Mouse (Mus musculus): ENCODE data around the gene Fam172a.
"Not testable (repeated sequence)": the region's sequence is repeated elsewhere in the genome, so short reads cannot be mapped to it uniquely, and the experiment has no call there.

Gene Fam172a

GRCm38 (mm10) chr13:77701733-77702132, at the start of gene Fam172a:
Gene Fam172a, plus strand, starts transcription at chr13:77702033.
- DNase-seq (ENCODE audit: low spot score), result not testable (repeated sequence)

- no peak for DNase-seq (ENCODE audit: low spot score)
Observed at GRCm38 (mm10) chr13:77688651-77689050, 13.2 kb upstream of the Fam172a start.

- DNase-seq (ENCODE audit: low spot score), result peak; percentile 82
Observed at GRCm38 (mm10) chr13:77708514-77709013, 6.7 kb downstream of the Fam172a start.

GRCm38 (mm10) chr13:77717499-77717898, 15.7 kb downstream of the Fam172a start:
- no peak for DNase-seq (ENCODE audit: low spot score)

- no peak for DNase-seq (ENCODE audit: low spot score)
Observed at GRCm38 (mm10) chr13:77742822-77743221, 41.0 kb downstream of the Fam172a start.

GRCm38 (mm10) chr13:77777606-77778005, 75.8 kb downstream of the Fam172a start:
- DNase-seq (ENCODE audit: low spot score), result no peak

- DNase-seq (ENCODE audit: low spot score), result not testable (repeated sequence)
Observed at GRCm38 (mm10) chr13:77807341-77807740, 105.5 kb downstream of the Fam172a start.

- no peak for DNase-seq (ENCODE audit: low spot score)
Observed at GRCm38 (mm10) chr13:77810449-77810848, 108.6 kb downstream of the Fam172a start.

- DNase-seq (ENCODE audit: low spot score), result no peak
Observed at GRCm38 (mm10) chr13:77826138-77826537, 124.3 kb downstream of the Fam172a start.

- DNase-seq (ENCODE audit: low spot score), result no peak
Observed at GRCm38 (mm10) chr13:77843017-77843654, 141.3 kb downstream of the Fam172a start.

- DNase-seq (ENCODE audit: low spot score), result no peak
Observed at GRCm38 (mm10) chr13:77848868-77849267, 147.0 kb downstream of the Fam172a start.

GRCm38 (mm10) chr13:77864804-77865203, 163.0 kb downstream of the Fam172a start:
- no peak for DNase-seq (ENCODE audit: low spot score)

GRCm38 (mm10) chr13:77868314-77868713, 166.5 kb downstream of the Fam172a start:
- DNase-seq (ENCODE audit: low spot score), result no peak

- no peak for DNase-seq (ENCODE audit: low spot score)
Observed at GRCm38 (mm10) chr13:77878120-77878519, 176.3 kb downstream of the Fam172a start.

GRCm38 (mm10) chr13:77878545-77878944, 176.7 kb downstream of the Fam172a start:
- DNase-seq (ENCODE audit: low spot score), result no peak

- no peak for DNase-seq (ENCODE audit: low spot score)
Observed at GRCm38 (mm10) chr13:77897619-77898018, 195.8 kb downstream of the Fam172a start.

GRCm38 (mm10) chr13:77898066-77898796, 196.4 kb downstream of the Fam172a start:
- DNase-seq (ENCODE audit: low spot score), result no peak

GRCm38 (mm10) chr13:77899725-77900124, 197.9 kb downstream of the Fam172a start:
- DNase-seq (ENCODE audit: low spot score), result no peak

- DNase-seq (ENCODE audit: low spot score), result no peak
Observed at GRCm38 (mm10) chr13:77900843-77901242, 199.0 kb downstream of the Fam172a start.

- no peak for DNase-seq (ENCODE audit: low spot score)
Observed at GRCm38 (mm10) chr13:77909184-77909583, 207.4 kb downstream of the Fam172a start.

- DNase-seq (ENCODE audit: low spot score), result no peak
Observed at GRCm38 (mm10) chr13:77922834-77923233, 221.0 kb downstream of the Fam172a start.

- DNase-seq (ENCODE audit: low spot score), result no peak
Observed at GRCm38 (mm10) chr13:77957611-77958010, 255.8 kb downstream of the Fam172a start.

Measured in ovary, adult 18-20 months (tissue).